Mouse (Mus musculus) liver, embryonic 14.5 days (tissue): ENCODE measurements at regions not wholly inside any gene's neighbourhood (a gene's known extent, or its start where the extent isn't known, plus 50 kb on each side); places are given as distances from the start of the nearest gene placed in this dataset.

ENCODE experiments used
- ATAC-seq: fragments of 200-750 bp; cut with Nextera tagmentation; 2 replicates; pipeline ENCODE4 v1.8.0; 2017; ENCODE audit warnings: moderate number of reproducible peaks, mild to moderate bottlenecking, moderate library complexity; ENCODE audit not compliant: insufficient read depth
- DNase-seq, 3 experiments: peaks; one replicate each; pipeline ENCODE4 v3.0.0-alpha.2; 2012 to 2013; ENCODE audit warnings: low read depth in 3 of 3, low spot score in 3 of 3
- H3K27ac ChIP-seq: fragments of 300-500 bp; sonication (generic); 2 replicates; pipeline ENCODE4 v1.5.1; 2014; ENCODE audit warnings: moderate library complexity, mild to moderate bottlenecking, control low read depth, inconsistent platforms
- H3K27me3 ChIP-seq: fragments of 300-500 bp; sonication (generic); 2 replicates; pipeline ENCODE4 v1.6.1; 2014; ENCODE audit warnings: mild to moderate bottlenecking, low read length, moderate library complexity; ENCODE audit not compliant: control insufficient read depth, insufficient read depth
- H3K36me3 ChIP-seq: fragments of 300-500 bp; sonication (generic); replicated peaks from 2 replicates; pipeline ENCODE4 v1.6.1; 2014; ENCODE audit warnings: low read depth; ENCODE audit not compliant: control insufficient read depth, insufficient read depth
- H3K4me1 ChIP-seq, 2 experiments: fragments of 200-500 bp in 1 of 2; fragments of 300-500 bp in 1 of 2; sonication (generic) in 1 of 2; replicated peaks; 2 replicates each; pipeline ENCODE4 v1.6.1; 2012 to 2014; ENCODE audit warnings: antibody characterized with exemption in 1 of 2, inconsistent platforms in 1 of 2, low read length in 1 of 2; ENCODE audit not compliant: control insufficient read depth in 2 of 2, insufficient read depth in 2 of 2
- H3K4me2 ChIP-seq: fragments of 300-500 bp; sonication (generic); 2 replicates; pipeline ENCODE4 v1.6.1; 2014; ENCODE audit warnings: low read depth, mild to moderate bottlenecking, control low read depth, moderate library complexity
- H3K4me3 ChIP-seq, 2 experiments: fragments of 200-500 bp in 1 of 2; fragments of 300-500 bp in 1 of 2; sonication (generic) in 1 of 2; 2 replicates each; pipeline ENCODE4 v1.5.1; 2012 to 2014; ENCODE audit warnings: low read depth in 2 of 2, low read length in 2 of 2, mild to moderate bottlenecking in 2 of 2, control low read depth in 1 of 2, inconsistent platforms in 1 of 2, moderate library complexity in 1 of 2; ENCODE audit not compliant: insufficient read depth in 1 of 2
- H3K9ac ChIP-seq: fragments of 300-500 bp; sonication (generic); replicated peaks from 2 replicates; pipeline ENCODE4 v1.6.1; 2014; ENCODE audit warnings: mild to moderate bottlenecking, control low read depth, moderate library complexity
- H3K9me3 ChIP-seq: fragments of 300-500 bp; sonication (generic); 2 replicates; pipeline ENCODE4 v1.6.1; 2016; ENCODE audit warnings: low read length, mixed read lengths; ENCODE audit not compliant: control insufficient read depth
- CTCF ChIP-seq: IDR thresholded peaks from 2 replicates; pipeline ENCODE4 v1.5.1; 2016; ENCODE audit warnings: antibody characterized with exemption, low read depth, control low read depth
- EP300 ChIP-seq: IDR thresholded peaks from 2 replicates; pipeline ENCODE4 v1.6.1; 2016; ENCODE audit warnings: antibody characterized with exemption, low read depth
- WGBS: fragments of 180-500 bp; shearing (Covaris S2); extraction: QIAGEN DNeasy Blood & Tissue Kit; methylation state at CpG from one replicate; pipeline ENCODE4 v1.1.7; 2014; ENCODE audit not compliant: insufficient replicate concordance; 5-methylcytosine and 5-hydroxymethylcytosine counted together

- DNase-seq = no peak
- Histone ChIP-seq H3K36me3 (no peaks in the 10 kb centered on the region), H3K27ac (no peak overlapping the region), H3K9ac (no peak overlapping the region), H3K4me2 (no peak overlapping the region), H3K27me3 (no peaks in the 10 kb centered on the region), H3K9me3 (no peaks in the 10 kb centered on the region), H3K4me1 (no peaks in the 10 kb centered on the region), H3K4me3 (no peak overlapping the region)
- WGBS = 58% methylated on average over 10 of the region's 10 CpGs
- no peak for ATAC-seq
- TF ChIP-seq CTCF = no peak
- no peak for TF ChIP-seq EP300
Measured at GRCm38 (mm10) chr5:85525385-85526194, 539.8 kb downstream of the Cenpc1 start.

GRCm38 (mm10) chr5:85505244-85505643 is 560.1 kb downstream of the Cenpc1 start:
- DNase-seq (no peak), ATAC-seq (no peak)
- 49% methylated on average over 1 of the region's 1 CpGs for WGBS
- H3K4me2 ChIP-seq = no peak overlapping the region
- TF ChIP-seq CTCF = no peak
- H3K36me3 ChIP-seq = no peaks in the 10 kb centered on the region
- H3K9ac ChIP-seq = no peak overlapping the region
- no peaks in the 10 kb centered on the region for H3K9me3 ChIP-seq
- no peaks in the 10 kb centered on the region for H3K4me1 ChIP-seq
- no peak overlapping the region for H3K4me3 ChIP-seq
- H3K27ac ChIP-seq = no peak overlapping the region
- no peaks in the 10 kb centered on the region for H3K27me3 ChIP-seq

- no peaks in the 10 kb centered on the region for H3K4me1 ChIP-seq
- DNase-seq = no peak
- TF ChIP-seq EP300 (no peak), CTCF (no peak)
- no peaks in the 10 kb centered on the region for H3K36me3 ChIP-seq
- WGBS = 29% methylated on average over 2 of the region's 2 CpGs
- H3K9ac ChIP-seq = no peak overlapping the region
- H3K9me3 ChIP-seq = no peaks in the 10 kb centered on the region; the same call in 1 of the 2 replicates
- H3K4me2 ChIP-seq = no peak overlapping the region
- H3K4me3 ChIP-seq = no peak overlapping the region
- no peak for ATAC-seq
- no peaks in the 10 kb centered on the region for H3K27me3 ChIP-seq
- H3K27ac ChIP-seq = no peak overlapping the region
Measured at GRCm38 (mm10) chr5:85497261-85497660, 568.1 kb downstream of the Cenpc1 start.

- no peak for ATAC-seq
- Histone ChIP-seq H3K9ac (no peak overlapping the region), H3K36me3 (no peaks in the 10 kb centered on the region), H3K4me2 (no peak overlapping the region), H3K27me3 (no peaks in the 10 kb centered on the region), H3K4me3 (no peak overlapping the region), H3K9me3 (no peaks in the 10 kb centered on the region), H3K4me1 (no peaks in the 10 kb centered on the region), H3K27ac (no peak overlapping the region)
- no peak for TF ChIP-seq EP300
- TF ChIP-seq CTCF = no peak
- no peak for DNase-seq
- 55% methylated on average over 2 of the region's 2 CpGs for WGBS
Measured at GRCm38 (mm10) chr5:85485733-85486322, 579.6 kb downstream of the Cenpc1 start.

GRCm38 (mm10) chr5:85485157-85485556 is 580.2 kb downstream of the Cenpc1 start:
- Histone ChIP-seq H3K9ac (no peak overlapping the region), H3K27me3 (no peaks in the 10 kb centered on the region), H3K27ac (no peak overlapping the region), H3K36me3 (no peaks in the 10 kb centered on the region), H3K9me3 (no peaks in the 10 kb centered on the region), H3K4me3 (no peak overlapping the region), H3K4me2 (no peak overlapping the region), H3K4me1 (no peaks in the 10 kb centered on the region)
- TF ChIP-seq EP300 (no peak), CTCF (no peak)
- no peak for ATAC-seq
- DNase-seq = no peak
